Mouse (Mus musculus): Measurements from ENCODE around the gene Htr2a. TPM values are rescaled to one million over a fixed set of nuclear protein-coding genes. Genes with fewer than 3 reads are reported as not detected.

The Htr2a gene
- polyA plus RNA-seq, 1 experiment from 2014 or later, result 0.77 TPM

- ATAC-seq (ENCODE audit: low FRiP score) (no peak), DNase-seq (ENCODE audit: low spot score) (no peak)
- Histone ChIP-seq H3K4me2 (replicated peaks; ENCODE audit: low read depth, low read length) (peak overlapping the region; percentile 57), H3K9me3 (ENCODE audit: control insufficient read depth, low read length) (no peaks in the 10 kb centered on the region), H3K36me3 (ENCODE audit: control insufficient read depth, insufficient read depth, low read length) (no peaks in the 10 kb centered on the region), H3K9ac (ENCODE audit: low read depth, low read length) (no peak overlapping the region), H3K4me1 (replicated peaks; ENCODE audit: control insufficient read depth, insufficient read depth, low read length) (no peaks in the 10 kb centered on the region), H3K4me3 (ENCODE audit: low read depth, low read length) (peak overlapping the region; percentile 84), H3K27ac (ENCODE audit: low read depth, low read length) (no peak overlapping the region), H3K27me3 (ENCODE audit: control insufficient read depth, insufficient read depth, low read length) (no peaks in the 10 kb centered on the region)
- WGBS, result 26% methylated on average over 9 of the region's 9 CpGs
Measured at GRCm38 (mm10) chr14:74731221-74732078, 90.8 kb downstream of the Htr2a start.

GRCm38 (mm10) chr14:74732079-74732783, 91.6 kb downstream of the Htr2a start, which contains the start of gene Esd:
TSS of gene Esd (plus strand) at chr14:74732297.
- peak within 1 kb of the TSS; percentile 79 for H3K9ac ChIP-seq (ENCODE audit: low read depth, low read length)
- no peaks in the 10 kb centered on the region for H3K36me3 ChIP-seq (ENCODE audit: control insufficient read depth, insufficient read depth, low read length)
- WGBS, result under 1% methylated on average over 51 of the region's 53 CpGs
- H3K4me1 ChIP-seq (replicated peaks; ENCODE audit: control insufficient read depth, insufficient read depth, low read length), result no peaks in the 10 kb centered on the region
- H3K4me2 ChIP-seq (replicated peaks; ENCODE audit: low read depth, low read length), result peak within 1 kb of the TSS; percentile 57
- H3K27me3 ChIP-seq (ENCODE audit: control insufficient read depth, insufficient read depth, low read length), result no peaks in the 10 kb centered on the region
- no peaks in the 10 kb centered on the region for H3K9me3 ChIP-seq (ENCODE audit: control insufficient read depth, low read length)
- DNase-seq (ENCODE audit: low spot score), result peak; percentile 96
- H3K27ac ChIP-seq (ENCODE audit: low read depth, low read length), result no peak within 1 kb of the TSS
- ATAC-seq (ENCODE audit: low FRiP score), result peak; percentile 99
- peak within 1 kb of the TSS; percentile 84 for H3K4me3 ChIP-seq (ENCODE audit: low read depth, low read length)

GRCm38 (mm10) chr14:74733397-74733796, 92.8 kb downstream of the Htr2a start:
- 61% methylated on average over 2 of the region's 2 CpGs for WGBS
- H3K4me1 ChIP-seq (replicated peaks; ENCODE audit: control insufficient read depth, insufficient read depth, low read length), result no peaks in the 10 kb centered on the region
- no peaks in the 10 kb centered on the region for H3K9me3 ChIP-seq (ENCODE audit: control insufficient read depth, low read length)
- no peaks in the 10 kb centered on the region for H3K27me3 ChIP-seq (ENCODE audit: control insufficient read depth, insufficient read depth, low read length)
- ATAC-seq (ENCODE audit: low FRiP score) (no peak), DNase-seq (ENCODE audit: low spot score) (no peak)
- H3K36me3 ChIP-seq (ENCODE audit: control insufficient read depth, insufficient read depth, low read length), result no peaks in the 10 kb centered on the region
- H3K27ac ChIP-seq (ENCODE audit: low read depth, low read length), result no peak overlapping the region
- H3K4me3 ChIP-seq (ENCODE audit: low read depth, low read length), result 0 out of 2 replicates have a peak overlapping the region, but pooled peaks have one; percentile 84
- no peak overlapping the region for H3K9ac ChIP-seq (ENCODE audit: low read depth, low read length)
- no peak overlapping the region; the same call in 1 of the 2 replicates for H3K4me2 ChIP-seq (replicated peaks; ENCODE audit: low read depth, low read length)

DNA sequence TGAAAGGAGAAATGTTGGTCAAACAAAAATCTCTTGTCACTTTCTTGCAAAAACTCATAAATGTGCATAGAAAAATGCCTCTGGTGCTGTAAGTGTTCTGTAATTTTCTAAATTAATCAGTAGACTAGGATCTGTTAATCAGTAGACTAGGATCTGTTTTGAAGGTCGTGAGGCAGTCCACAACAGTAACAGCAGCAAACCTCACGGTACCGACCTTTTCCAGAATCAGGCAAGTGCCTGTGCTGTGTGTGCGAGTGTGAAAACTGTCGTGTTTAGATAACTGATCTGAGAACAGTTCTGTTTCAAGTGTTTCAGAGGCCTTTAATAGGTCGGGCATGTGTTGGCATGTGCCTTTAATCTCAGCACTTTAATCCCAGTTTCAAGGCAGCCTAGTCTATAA, 94.8 kb downstream of the Htr2a start:
- Histone ChIP-seq H3K36me3 (ENCODE audit: control insufficient read depth, insufficient read depth, low read length) (0 out of 2 replicates have a peak, but pooled peaks cover 2% of the 10 kb centered on the region), H3K4me2 (replicated peaks; ENCODE audit: low read depth, low read length) (no peak overlapping the region), H3K27me3 (ENCODE audit: control insufficient read depth, insufficient read depth, low read length) (no peaks in the 10 kb centered on the region), H3K4me3 (ENCODE audit: low read depth, low read length) (no peak overlapping the region), H3K4me1 (replicated peaks; ENCODE audit: control insufficient read depth, insufficient read depth, low read length) (no peaks in the 10 kb centered on the region), H3K27ac (ENCODE audit: low read depth, low read length) (no peak overlapping the region), H3K9me3 (ENCODE audit: control insufficient read depth, low read length) (no peaks in the 10 kb centered on the region), H3K9ac (ENCODE audit: low read depth, low read length) (no peak overlapping the region)
- no peak for ATAC-seq (ENCODE audit: low FRiP score)
- DNase-seq (ENCODE audit: low spot score), result no peak
- WGBS, result 87% methylated on average over 6 of the region's 6 CpGs

- Histone ChIP-seq H3K36me3 (ENCODE audit: control insufficient read depth, insufficient read depth, low read length) (0 out of 2 replicates have a peak, but pooled peaks cover 2% of the 10 kb centered on the region), H3K27ac (ENCODE audit: low read depth, low read length) (no peak overlapping the region), H3K9ac (ENCODE audit: low read depth, low read length) (no peak overlapping the region), H3K9me3 (ENCODE audit: control insufficient read depth, low read length) (no peaks in the 10 kb centered on the region), H3K4me1 (replicated peaks; ENCODE audit: control insufficient read depth, insufficient read depth, low read length) (no peaks in the 10 kb centered on the region), H3K4me3 (ENCODE audit: low read depth, low read length) (no peak overlapping the region), H3K27me3 (ENCODE audit: control insufficient read depth, insufficient read depth, low read length) (no peaks in the 10 kb centered on the region), H3K4me2 (replicated peaks; ENCODE audit: low read depth, low read length) (no peak overlapping the region)
- WGBS, result 98% methylated on average over 6 of the region's 6 CpGs
- no peak for ATAC-seq (ENCODE audit: low FRiP score)
- no peak for DNase-seq (ENCODE audit: low spot score)
Measured at GRCm38 (mm10) chr14:74736850-74737249, 96.2 kb downstream of the Htr2a start.

Other genes starting within 250 kb of the Htr2a start
- 365 and 370 TPM in 2 replicates for gene Esd, start 91.5 kb downstream of the Htr2a start, polyA plus RNA-seq (2014; fragmentation: Nextera tagmentation; extraction: Ambion mirVana)

Measured in hindbrain, embryonic 11.5 days (tissue).